Mouse (Mus musculus) gastrocnemius, adult 8-10 months (tissue): ENCODE results near the gene Cpxm2. TPM values are rescaled to one million over a fixed set of nuclear protein-coding genes. Genes with fewer than 3 reads are reported as not detected.
A peak's percentile ranks its signal among the peaks of the same experiment; 100 is the strongest.

Experiments used
- DNase-seq, 2 experiments: peaks; one replicate each; pipeline ENCODE4 v3.0.0; 2022; ENCODE audit warnings: low spot score in 2 of 2
- total RNA-seq, 4 experiments: library from RNA; stranded (reverse); gene quantifications; 2 replicates each; pipeline ENCODE4 v1.2.4; 2022

The Cpxm2 gene
- total RNA-seq = 1 to 10 TPM; 5.2 to 8.1 (median 5.8) TPM

- peak in 1 of 2 experiments; percentile 15 for DNase-seq
Measured at GRCm38 (mm10) chr7:132154368-132154961, at the start of gene Cpxm2. Gene Cpxm2, minus strand, starts transcription at chr7:132154739.

- DNase-seq = no peak
Measured at GRCm38 (mm10) chr7:132204073-132204612, 49.6 kb upstream of the Cpxm2 start.

- no peak for DNase-seq
Measured at GRCm38 (mm10) chr7:132199686-132200085, 45.1 kb upstream of the Cpxm2 start.

- DNase-seq = no peak
Measured at GRCm38 (mm10) chr7:132198806-132199205, 44.3 kb upstream of the Cpxm2 start.

- no peak for DNase-seq
Measured at GRCm38 (mm10) chr7:132197817-132198475, 43.4 kb upstream of the Cpxm2 start.

GRCm38 (mm10) chr7:132196581-132196980 is 42.0 kb upstream of the Cpxm2 start:
- peak in 1 of 2 experiments; percentile 12 for DNase-seq

- no peak for DNase-seq
Measured at GRCm38 (mm10) chr7:132193606-132194005, 39.1 kb upstream of the Cpxm2 start.

GRCm38 (mm10) chr7:132187456-132187855 is 32.9 kb upstream of the Cpxm2 start:
- no peak for DNase-seq

- no peak for DNase-seq
Measured at GRCm38 (mm10) chr7:132183892-132184404, 29.4 kb upstream of the Cpxm2 start.

GRCm38 (mm10) chr7:132181586-132182198 is 27.2 kb upstream of the Cpxm2 start:
- DNase-seq = no peak

GRCm38 (mm10) chr7:132181042-132181441 is 26.5 kb upstream of the Cpxm2 start:
- no peak for DNase-seq

- DNase-seq = no peak
Measured at GRCm38 (mm10) chr7:132179049-132179448, 24.5 kb upstream of the Cpxm2 start.

- DNase-seq = no peak
Measured at GRCm38 (mm10) chr7:132174787-132175186, 20.2 kb upstream of the Cpxm2 start.

GRCm38 (mm10) chr7:132174296-132174695 is 19.8 kb upstream of the Cpxm2 start:
- DNase-seq = no peak

- DNase-seq = no peak
Measured at GRCm38 (mm10) chr7:132172220-132172619, 17.7 kb upstream of the Cpxm2 start.

- no peak for DNase-seq
Measured at GRCm38 (mm10) chr7:132171716-132172115, 17.2 kb upstream of the Cpxm2 start.

- DNase-seq = no peak
Measured at GRCm38 (mm10) chr7:132169419-132170169, 15.1 kb upstream of the Cpxm2 start.

GRCm38 (mm10) chr7:132167239-132167638 is 12.7 kb upstream of the Cpxm2 start:
- no peak for DNase-seq

- no peak for DNase-seq
Measured at GRCm38 (mm10) chr7:132162254-132162653, 7.7 kb upstream of the Cpxm2 start.

GRCm38 (mm10) chr7:132158321-132159025 is 3.9 kb upstream of the Cpxm2 start:
- no peak for DNase-seq

- DNase-seq = no peak
Measured at GRCm38 (mm10) chr7:132153725-132154147, 803 bp downstream of the Cpxm2 start.
